In the genomic region with DNA sequence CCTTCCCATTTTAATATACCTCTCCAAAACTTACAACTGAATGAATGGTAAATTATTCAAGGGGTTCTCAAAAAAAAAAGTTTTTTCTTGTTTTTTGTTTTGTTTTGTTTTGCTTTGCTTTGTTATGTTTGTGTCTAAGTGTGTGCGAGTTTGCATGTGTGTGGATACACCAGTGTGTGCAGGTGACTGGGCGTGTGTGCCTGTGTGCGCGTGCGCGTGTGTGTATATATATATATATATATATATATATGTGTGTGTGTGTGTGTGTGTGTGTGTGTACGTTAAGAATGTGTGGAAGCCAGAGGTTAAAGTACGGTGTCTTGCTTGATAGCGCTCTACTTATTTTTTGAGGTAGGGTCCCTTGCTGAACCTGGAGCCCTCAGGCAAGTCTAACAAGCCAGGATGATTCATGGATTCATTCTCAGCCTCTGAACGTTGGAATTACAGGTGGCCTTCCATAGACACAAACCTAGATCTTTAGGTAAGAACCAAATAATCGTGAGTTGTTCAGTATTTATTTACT, we compare ENCODE assay signal across 8 mouse cellular contexts. TPM values are rescaled to one million over a fixed set of nuclear protein-coding genes. Genes with fewer than 3 reads are reported as not detected.
DNase-seq lines count a peak whose midpoint lies in the region; ATAC-seq and TF ChIP-seq lines count a peak whose summit lies in the region.

No protein-coding gene starts in this region.

- TF ChIP-seq CTCF in testis, adult 2 months (IDR thresholded peaks at IDR 0.05; ENCODE audit: control insufficient read depth, insufficient read depth, insufficient replicate concordance, low read depth, low read length), result no peak

- peak overlapping the region; percentile 88 for H3K4me2 ChIP-seq in heart, embryonic 12.5 days

- no peak for DNase-seq in heart, postnatal 10 days
- DNase-seq in testis, postnatal 14 days (ENCODE audit: low spot score), result no peak
- peak; percentile 19 for DNase-seq in thymus, postnatal 25 days
- no peak for DNase-seq in adrenal gland, adult (ENCODE audit: inconsistent age in 2 of 2, low spot score in 1 of 2)

- H3K4me1 ChIP-seq in heart, embryonic 12.5 days (replicated peaks), result no peaks in the 10 kb centered on the region
- H3K4me1 ChIP-seq in testis, adult 2 months (ENCODE audit: control insufficient read depth, insufficient read depth, low read length), result no peaks in the 10 kb centered on the region; the same call in 1 of the 2 replicates

- H3K27me3 ChIP-seq in heart, embryonic 12.5 days (replicated peaks), result no peaks in the 10 kb centered on the region
- H3K27me3 ChIP-seq in testis, adult 2 months (ENCODE audit: control insufficient read depth, insufficient read depth, low read length), result no peaks in the 10 kb centered on the region

- H3K4me3 ChIP-seq in heart, embryonic 12.5 days, result peak overlapping the region; percentile 73
- H3K4me3 ChIP-seq in testis, adult 2 months (ENCODE audit: control insufficient read depth, low read depth, low read length), result peak overlapping the region; percentile 91
- H3K4me3 ChIP-seq in macrophage (ENCODE audit: inconsistent target), result peak overlapping the region; percentile 97

- 62% methylated on average over 11 of the region's 11 CpGs for WGBS in heart, embryonic 12.5 days
- WGBS in macrophage (ENCODE audit: missing documents), result 13% methylated on average over 5 of the region's 11 CpGs

- H3K9ac ChIP-seq in heart, embryonic 12.5 days, result peak overlapping the region; percentile 82

- no peak overlapping the region for H3K27ac ChIP-seq in heart, embryonic 12.5 days (ENCODE audit: poor library complexity, severe bottlenecking)
- H3K27ac ChIP-seq in testis, adult 2 months (ENCODE audit: control insufficient read depth, insufficient read depth, low read depth, low read length), result peak overlapping the region; percentile 84
- peak overlapping the region; percentile 39 for H3K27ac ChIP-seq in macrophage

- TF ChIP-seq POLR2A in testis, adult 2 months (IDR thresholded peaks at IDR 0.05; ENCODE audit: control insufficient read depth, low read depth, low read length), result no peak

- peak; percentile 42; the same call in 1 of the 2 replicates for ATAC-seq in heart, embryonic 12.5 days (ENCODE audit: insufficient number of reproducible peaks, low FRiP score)
- peak; percentile 4 to 10; a peak in 1 of 4 replicates for ATAC-seq in hematopoietic stem cell, adult 5-6 weeks (replicated peaks in 1 of 2; ENCODE audit: insufficient read depth in 1 of 2, low FRiP score in 2 of 2, low TSS enrichment in 1 of 2, low read depth in 1 of 2, poor library complexity in 2 of 2, severe bottlenecking in 2 of 2)

- intact Hi-C loops in heart, postnatal 10 days (cut with DNase I), result loop anchor here (5.0 to 10.0 kb wide), 2 partner anchors 315 to 518 kb away; no protein-coding TSS in a partner anchor

- H3K79me2 ChIP-seq in macrophage (ENCODE audit: inconsistent target), result peaks cover 25% of the 10 kb centered on the region

- H3K9me3 ChIP-seq in heart, embryonic 12.5 days (replicated peaks), result no peaks in the 10 kb centered on the region

- peaks cover 12% of the 10 kb centered on the region for H3K36me3 ChIP-seq in heart, embryonic 12.5 days
- H3K36me3 ChIP-seq in testis, adult 2 months (ENCODE audit: control insufficient read depth, insufficient read depth, low read length), result no peaks in the 10 kb centered on the region
- peaks cover 18% of the 10 kb centered on the region for H3K36me3 ChIP-seq in macrophage (ENCODE audit: inconsistent target)

RNA-seq across cellular contexts. Expression of gene Pnpt1, which starts 0.6 kb away (rescaled TPM):
- polyA plus RNA-seq in heart, embryonic 12.5 days (2016; fragmentation: Nextera tagmentation; extraction: Ambion mirVana), result 47.7 and 48.2 TPM in 2 replicates
- total RNA-seq in heart, postnatal 10 days (2021), result 10 to 100 TPM; 27.9 to 30.4 TPM
- 9.3 and 10.3 TPM in 2 replicates for polyA plus RNA-seq in testis, adult 2 months (2012; rRNA removed)
- total RNA-seq in hematopoietic stem cell, adult 5-6 weeks (2017), result 54.3 and 64.4 TPM in 2 replicates
- total RNA-seq in macrophage (2018; cell fraction: chromatin; rRNA removed), result 100 to 1,000 TPM in 11 of 26 experiments, 10 to 100 TPM in 15; 21.8 to 174 (median 76.2) TPM
- total RNA-seq in macrophage (2018; cell fraction: cytosol; rRNA removed), result 10 to 100 TPM; 14.3 to 49.3 (median 25.1) TPM
- 100 to 1,000 TPM in 1 of 26 experiments, 10 to 100 TPM in 25; 13.7 to 145 (median 53.5) TPM for total RNA-seq in macrophage (2018; cell fraction: nucleus; rRNA removed)
- polyA plus RNA-seq in macrophage (2018), result 27.9 to 38.9 TPM (median 30.4 TPM) in 3 replicates

RNA-seq across cellular contexts. Expression of gene Ppp4r3b, which starts 42.8 kb away (rescaled TPM):
- polyA plus RNA-seq in heart, embryonic 12.5 days (2016; fragmentation: Nextera tagmentation; extraction: Ambion mirVana), result 47.8 and 49.1 TPM in 2 replicates
- 10 to 100 TPM; 40.3 to 46.0 TPM for total RNA-seq in heart, postnatal 10 days (2021)
- 15.8 and 16.0 TPM in 2 replicates for polyA plus RNA-seq in testis, adult 2 months (2012; rRNA removed)
- total RNA-seq in hematopoietic stem cell, adult 5-6 weeks (2017), result 180 and 181 TPM in 2 replicates
- total RNA-seq in macrophage (2018; cell fraction: chromatin; rRNA removed), result 100 to 1,000 TPM in 2 of 26 experiments, 10 to 100 TPM in 24; 50.2 to 103 (median 82.6) TPM
- total RNA-seq in macrophage (2018; cell fraction: cytosol; rRNA removed), result 10 to 100 TPM; 35.1 to 59.1 (median 50.9) TPM
- total RNA-seq in macrophage (2018; cell fraction: nucleus; rRNA removed), result 100 to 1,000 TPM in 1 of 26 experiments, 10 to 100 TPM in 25; 43.6 to 100 (median 66.0) TPM
- 30.5 to 42.1 TPM (median 41.2 TPM) in 3 replicates for polyA plus RNA-seq in macrophage (2018)
